16 mouse cellular contexts compared by ENCODE assay signal in genomic region chr17:83226395-83226986, GRCm38 (mm10). TPM values are rescaled to one million over a fixed set of nuclear protein-coding genes. Genes with fewer than 3 reads are reported as not detected.
DNase-seq lines count a peak whose midpoint lies in the region; ATAC-seq lines count a peak whose summit lies in the region.
"Had no signal": no experiment of that assay in that cellular context is flagged by ENCODE, and none has a peak within 500 bp of the region (broad histone marks: within the 10 kb centered on the region; RNA-seq: fewer than 3 reads in every experiment).

No protein-coding gene starts in this region.

- H3K4me3 ChIP-seq in heart, embryonic 15.5 days, result no peak overlapping the region
- no peak overlapping the region for H3K4me3 ChIP-seq in kidney, embryonic 16.5 days (ENCODE audit: low read length)
- H3K4me3 ChIP-seq in midbrain, embryonic 11.5 days (ENCODE audit: low read depth, low read length), result no peak overlapping the region
- H3K4me3 ChIP-seq in liver, embryonic 12.5 days, result no peak overlapping the region
- H3K4me3 ChIP-seq: embryonic facial prominence, embryonic 15.5 days; myocyte had no signal

- H3K4me2 ChIP-seq in heart, embryonic 15.5 days, result no peak overlapping the region
- H3K4me2 ChIP-seq in kidney, embryonic 16.5 days (replicated peaks; ENCODE audit: low read depth, low read length), result no peak overlapping the region
- no peak overlapping the region for H3K4me2 ChIP-seq in midbrain, embryonic 11.5 days
- no peak overlapping the region for H3K4me2 ChIP-seq in liver, embryonic 12.5 days
- H3K4me2 ChIP-seq: embryonic facial prominence, embryonic 15.5 days had no signal

- no peaks in the 10 kb centered on the region for H3K27me3 ChIP-seq in heart, embryonic 15.5 days
- no peaks in the 10 kb centered on the region for H3K27me3 ChIP-seq in kidney, embryonic 16.5 days (ENCODE audit: insufficient read depth, low read length)
- peaks cover 84% of the 10 kb centered on the region for H3K27me3 ChIP-seq in midbrain, embryonic 11.5 days (ENCODE audit: control insufficient read depth, insufficient read depth, low read length)
- 0 out of 2 replicates have a peak, but pooled peaks cover 6% of the 10 kb centered on the region for H3K27me3 ChIP-seq in liver, embryonic 12.5 days (replicated peaks)

- no peak for DNase-seq in heart, adult 9 months (ENCODE audit: low spot score in 2 of 2)
- no peak for DNase-seq in kidney, adult 11 months
- no peak for DNase-seq in midbrain, embryonic 11.5 days (ENCODE audit: low spot score, missing footprints)
- no peak for DNase-seq in cerebellum, adult 9-11 months
- DNase-seq: adrenal gland, postnatal 36 days; cerebellum, adult 8-10 months; heart, postnatal 10 days; kidney, postnatal 4 days; lung, postnatal 10 days; thymus, adult 18-20 months had no signal

- peaks cover 40% of the 10 kb centered on the region for H3K36me3 ChIP-seq in heart, embryonic 15.5 days
- peaks cover 48% of the 10 kb centered on the region for H3K36me3 ChIP-seq in kidney, embryonic 16.5 days (ENCODE audit: insufficient read depth, low read length)
- no peaks in the 10 kb centered on the region for H3K36me3 ChIP-seq in midbrain, embryonic 11.5 days (ENCODE audit: control insufficient read depth, insufficient read depth, low read length)
- peaks cover 33% of the 10 kb centered on the region for H3K36me3 ChIP-seq in liver, embryonic 12.5 days

- ATAC-seq in heart, embryonic 15.5 days (replicated peaks; ENCODE audit: insufficient number of reproducible peaks, insufficient read depth, low FRiP score, low read depth), result no peak
- no peak for ATAC-seq in kidney, embryonic 16.5 days (ENCODE audit: low FRiP score, low TSS enrichment)
- ATAC-seq in midbrain, embryonic 11.5 days (ENCODE audit: low FRiP score), result peak; percentile 61
- ATAC-seq in liver, embryonic 12.5 days, result no peak
- ATAC-seq: inflammation-experienced regulatory T-cells, adult 6 months had no signal

- no peaks in the 10 kb centered on the region for H3K9me3 ChIP-seq in heart, embryonic 15.5 days (replicated peaks)
- H3K9me3 ChIP-seq in kidney, embryonic 16.5 days (ENCODE audit: low read length), result no peaks in the 10 kb centered on the region
- no peaks in the 10 kb centered on the region for H3K9me3 ChIP-seq in midbrain, embryonic 11.5 days (ENCODE audit: control insufficient read depth, low read length)
- no peaks in the 10 kb centered on the region for H3K9me3 ChIP-seq in liver, embryonic 12.5 days (replicated peaks)
- H3K9me3 ChIP-seq: embryonic facial prominence, embryonic 15.5 days had no signal

- no peak overlapping the region for H3K9ac ChIP-seq in heart, embryonic 15.5 days
- no peak overlapping the region for H3K9ac ChIP-seq in kidney, embryonic 16.5 days (replicated peaks; ENCODE audit: low read length)
- H3K9ac ChIP-seq in midbrain, embryonic 11.5 days (ENCODE audit: low read length), result no peak overlapping the region
- H3K9ac ChIP-seq in liver, embryonic 12.5 days, result no peak overlapping the region
- H3K9ac ChIP-seq: embryonic facial prominence, embryonic 15.5 days had no signal

- peaks cover 33% of the 10 kb centered on the region for H3K4me1 ChIP-seq in heart, embryonic 15.5 days (replicated peaks)
- peaks cover 50% of the 10 kb centered on the region for H3K4me1 ChIP-seq in kidney, embryonic 16.5 days (ENCODE audit: insufficient read depth, low read length)
- peaks cover 5% of the 10 kb centered on the region for H3K4me1 ChIP-seq in midbrain, embryonic 11.5 days (ENCODE audit: control insufficient read depth, insufficient read depth, low read length)
- H3K4me1 ChIP-seq in liver, embryonic 12.5 days, result peaks cover 12% of the 10 kb centered on the region; the same call in 1 of the 2 replicates
- H3K4me1 ChIP-seq: embryonic facial prominence, embryonic 15.5 days had no signal

- peak overlapping the region; percentile 33 for H3K27ac ChIP-seq in heart, embryonic 15.5 days
- peak overlapping the region; percentile 63; the same call in 1 of the 2 replicates for H3K27ac ChIP-seq in kidney, embryonic 16.5 days (ENCODE audit: low read length)
- no peak overlapping the region for H3K27ac ChIP-seq in midbrain, embryonic 11.5 days (ENCODE audit: low read depth, low read length)
- no peak overlapping the region for H3K27ac ChIP-seq in liver, embryonic 12.5 days
- H3K27ac ChIP-seq: embryonic facial prominence, embryonic 15.5 days had no signal

- WGBS in heart, embryonic 15.5 days, result 77% methylated on average over 8 of the region's 8 CpGs
- WGBS in kidney, embryonic 16.5 days, result 67% methylated on average over 8 of the region's 8 CpGs
- 11% methylated on average over 8 of the region's 8 CpGs for WGBS in midbrain, embryonic 11.5 days
- WGBS in liver, embryonic 12.5 days (ENCODE audit: insufficient replicate concordance), result 67% methylated on average over 8 of the region's 8 CpGs

RNA-seq across cellular contexts. Expression of gene Pkdcc, which starts 11.4 kb away (rescaled TPM):
- 10.7 and 20.2 TPM in 2 replicates for polyA plus RNA-seq in heart, embryonic 15.5 days (2015; fragmentation: Nextera tagmentation; extraction: Ambion mirVana)
- polyA plus RNA-seq in kidney, embryonic 16.5 days (2015; fragmentation: Nextera tagmentation; extraction: Ambion mirVana), result 29.9 and 31.6 TPM in 2 replicates
- polyA plus RNA-seq in midbrain, embryonic 11.5 days (2014; fragmentation: Nextera tagmentation; extraction: Ambion mirVana), result 5.0 and 5.5 TPM in 2 replicates
- 7.5 and 7.7 TPM in 2 replicates for polyA plus RNA-seq in liver, embryonic 12.5 days (2016; fragmentation: Nextera tagmentation; extraction: Ambion mirVana)

Comparison
In these comparisons a context has a peak if more than half of its experiments do, and no peak if none do; other contexts are left out.
1. H3K27ac ChIP-seq: peak in heart, embryonic 15.5 days (single experiment) and kidney, embryonic 16.5 days (single experiment); none in midbrain, embryonic 11.5 days (single experiment) and liver, embryonic 12.5 days (single experiment).